Mouse (Mus musculus) cerebellum, adult 2 months (tissue): ENCODE measurements around the gene Phlpp1.

Experiments used
- CTCF ChIP-seq: fragments of 200-500 bp; IDR thresholded peaks from 2 replicates; pipeline ENCODE4 v1.5.1; 2011; ENCODE audit warnings: low read depth, mild to moderate bottlenecking, control low read depth, low read length, moderate library complexity, borderline replicate concordance; ENCODE audit not compliant: insufficient read depth
- POLR2A ChIP-seq: fragments of 200-500 bp; IDR thresholded peaks from 2 replicates; pipeline ENCODE4 v1.6.1; 2011; ENCODE audit warnings: low read length, control low read depth, borderline replicate concordance; ENCODE audit not compliant: insufficient read depth

DNA sequence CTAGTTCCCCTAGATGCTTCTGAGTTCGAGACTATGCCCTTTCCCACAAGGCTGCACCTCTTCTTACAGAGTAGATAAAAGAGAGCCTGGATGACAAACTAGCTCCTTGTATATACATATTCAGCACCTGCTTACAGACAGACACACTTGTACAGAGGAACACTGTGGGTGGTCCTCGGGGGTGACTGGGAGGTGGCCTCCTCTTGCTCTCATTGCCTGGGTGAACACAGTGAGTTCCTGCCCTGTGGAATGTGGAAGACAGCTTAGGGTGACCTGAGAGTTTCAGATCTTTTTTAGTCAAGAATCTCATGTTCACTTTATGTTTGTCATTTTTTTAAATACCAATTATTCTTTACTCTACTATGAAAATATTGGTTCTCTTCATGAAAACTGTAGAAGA lies 200.9 kb downstream of the Phlpp1 start:
- no peak for TF ChIP-seq CTCF
- TF ChIP-seq POLR2A: no peak
